Mouse (Mus musculus): Measurements from ENCODE around the gene Il18bp. TPM values are rescaled to one million over a fixed set of nuclear protein-coding genes. Genes with fewer than 3 reads are reported as not detected.

Il18bp gene
- total RNA-seq, 2 experiments from 2014 or later: 4.0 to 9.1 TPM

DNA sequence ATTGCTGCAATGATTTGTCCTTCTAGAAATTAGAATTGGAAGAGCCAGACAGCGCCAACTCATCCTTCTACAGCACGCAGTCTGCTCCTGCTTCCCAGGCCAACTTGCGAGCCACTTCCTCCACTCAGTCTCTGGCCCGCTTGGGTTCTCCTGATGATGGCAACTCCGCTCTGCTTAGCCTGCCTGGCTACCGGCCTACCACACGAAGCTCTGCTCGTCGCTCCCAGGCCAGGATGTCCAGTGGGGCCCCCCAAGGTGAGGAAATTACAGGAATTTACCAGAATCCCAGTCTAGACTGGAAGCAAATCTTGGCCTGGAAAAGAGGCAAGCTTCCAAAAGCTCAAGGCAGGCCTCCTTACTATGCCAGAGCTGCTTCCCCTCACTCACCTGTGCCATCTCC lies 6.6 kb downstream of the Il18bp start:
- DNase-seq (ENCODE audit: extremely low spot score in 1 of 2, low spot score in 1 of 2): no peak

DNA sequence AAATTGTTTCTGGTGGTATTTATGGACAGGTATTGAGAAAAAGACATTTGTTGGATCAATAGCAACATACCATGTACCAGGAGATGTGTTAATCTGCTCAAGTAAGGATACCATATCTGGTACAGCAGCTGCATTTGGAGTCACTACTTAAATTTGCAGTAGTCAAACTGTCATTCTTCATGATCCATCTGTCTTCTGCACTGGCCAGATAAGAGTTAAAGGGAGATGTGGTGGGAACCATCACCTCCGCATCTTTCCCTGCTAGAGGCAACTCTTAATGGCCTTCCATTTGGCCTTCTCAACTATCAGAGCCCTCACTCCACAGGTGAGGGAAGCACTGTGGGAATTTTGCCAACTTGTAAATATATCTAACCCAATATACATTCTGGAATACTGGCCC lies 12.0 kb downstream of the Il18bp start:
- DNase-seq (ENCODE audit: extremely low spot score in 1 of 2, low spot score in 1 of 2): no peak

GRCm38 (mm10) chr7:102000921-102001630 lies 17.4 kb downstream of the Il18bp start:
- no peak for DNase-seq (ENCODE audit: extremely low spot score in 1 of 2, low spot score in 1 of 2)

DNA sequence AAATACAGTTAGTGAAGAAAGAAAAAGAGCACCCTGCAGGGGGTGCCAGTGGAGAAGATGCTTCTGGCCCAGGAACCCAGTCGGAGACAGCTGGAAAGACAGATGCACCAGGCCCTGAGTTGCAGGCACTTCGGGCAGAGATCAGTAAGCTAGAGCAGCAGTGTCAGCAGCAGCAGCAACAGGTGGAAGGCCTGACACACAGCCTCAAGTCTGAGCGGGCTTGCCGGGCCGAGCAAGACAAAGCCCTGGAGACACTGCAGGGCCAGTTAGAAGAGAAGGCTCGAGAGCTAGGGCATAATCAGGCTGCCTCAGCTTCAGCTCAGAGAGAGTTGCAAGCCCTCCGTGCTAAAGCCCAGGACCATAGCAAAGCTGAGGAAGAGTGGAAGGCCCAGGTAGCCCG lies 18.2 kb downstream of the Il18bp start:
- DNase-seq (ENCODE audit: extremely low spot score in 1 of 2, low spot score in 1 of 2): no peak

DNA sequence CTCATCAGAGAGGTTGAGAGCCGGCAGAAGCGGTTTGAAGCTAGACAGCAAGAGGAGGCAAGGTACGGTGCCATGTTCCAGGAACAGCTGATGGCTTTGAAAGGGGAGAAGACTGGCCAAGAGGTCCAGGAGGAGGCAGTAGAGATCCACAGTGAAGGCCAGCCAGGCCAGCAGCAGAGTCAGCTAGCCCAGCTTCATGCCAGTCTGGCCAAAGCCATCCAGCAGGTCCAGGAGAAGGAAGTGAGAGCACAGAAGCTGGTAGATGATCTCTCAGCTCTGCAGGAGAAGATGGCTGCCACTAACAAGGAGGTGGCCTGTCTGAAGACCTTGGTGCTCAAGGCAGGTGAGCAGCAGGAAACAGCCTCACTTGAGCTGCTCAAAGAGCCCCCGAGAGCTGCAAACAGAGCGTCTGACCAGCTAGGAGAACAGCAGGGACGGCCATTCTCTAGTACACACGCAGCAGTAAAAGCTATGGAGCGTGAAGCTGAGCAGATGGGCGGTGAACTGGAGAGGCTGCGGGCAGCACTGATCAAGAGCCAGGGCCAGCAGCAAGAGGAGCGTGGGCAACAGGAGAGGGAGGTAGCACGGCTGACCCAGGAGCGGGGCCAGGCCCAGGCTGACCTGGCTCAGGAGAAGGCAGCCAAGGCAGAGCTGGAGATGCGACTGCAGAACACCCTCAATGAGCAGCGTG lies 18.9 kb downstream of the Il18bp start:
- DNase-seq (ENCODE audit: extremely low spot score in 1 of 2, low spot score in 1 of 2): no peak

- peak; percentile 82 to 91 for DNase-seq (ENCODE audit: extremely low spot score in 1 of 2, low spot score in 1 of 2)
Observed at GRCm38 (mm10) chr7:101998194-101998927, 20.1 kb downstream of the Il18bp start.

DNA sequence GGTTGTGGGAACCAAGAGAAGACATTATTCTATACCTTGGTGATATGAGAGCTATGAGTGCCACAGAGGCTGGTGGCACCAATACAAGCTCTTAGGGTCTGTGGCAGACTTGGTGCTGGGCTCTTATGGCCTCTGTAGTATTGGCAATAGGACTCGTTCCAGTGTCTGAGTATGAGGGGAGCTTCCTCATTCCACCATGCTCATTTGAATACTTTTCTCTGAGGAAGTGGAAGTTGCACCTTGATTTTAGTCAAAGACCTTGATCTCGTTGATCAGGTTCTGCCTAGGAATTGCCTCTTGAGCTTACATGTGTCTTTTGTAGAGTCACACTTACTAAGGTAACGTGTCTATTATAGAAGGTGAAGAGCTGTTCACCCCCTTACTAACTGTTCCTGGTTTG lies 24.2 kb downstream of the Il18bp start:
- no peak for DNase-seq (ENCODE audit: extremely low spot score in 1 of 2, low spot score in 1 of 2)

GRCm38 (mm10) chr7:101985081-101985480 lies 33.4 kb downstream of the Il18bp start:
- DNase-seq (ENCODE audit: extremely low spot score in 1 of 2, low spot score in 1 of 2): no peak

GRCm38 (mm10) chr7:101982735-101983134 lies 35.8 kb downstream of the Il18bp start:
- no peak for DNase-seq (ENCODE audit: extremely low spot score in 1 of 2, low spot score in 1 of 2)

DNA sequence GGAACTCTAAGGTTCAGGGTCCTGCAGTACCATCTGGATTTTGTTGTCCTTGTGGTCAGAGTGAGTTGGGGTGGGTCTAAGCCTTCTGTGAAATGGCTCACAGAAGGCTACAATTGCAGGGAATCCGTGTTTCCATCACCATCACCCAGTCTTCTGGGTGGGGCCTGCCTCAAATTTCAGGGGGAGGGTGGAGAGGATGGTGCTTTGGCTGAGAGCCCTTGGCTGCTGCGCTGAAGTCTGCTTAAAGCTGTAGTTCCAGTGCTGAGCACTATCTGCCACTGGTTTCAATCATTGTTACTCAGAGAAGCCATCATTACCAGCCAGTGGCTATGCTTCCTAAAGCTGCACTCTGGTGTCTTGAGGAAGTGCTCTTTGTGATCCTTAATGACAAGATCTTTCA lies 44.0 kb downstream of the Il18bp start:
- DNase-seq (ENCODE audit: extremely low spot score in 1 of 2, low spot score in 1 of 2): no peak

- DNase-seq (ENCODE audit: extremely low spot score in 1 of 2, low spot score in 1 of 2): no peak
Observed at GRCm38 (mm10) chr7:101973730-101974129, 44.8 kb downstream of the Il18bp start.

DNA sequence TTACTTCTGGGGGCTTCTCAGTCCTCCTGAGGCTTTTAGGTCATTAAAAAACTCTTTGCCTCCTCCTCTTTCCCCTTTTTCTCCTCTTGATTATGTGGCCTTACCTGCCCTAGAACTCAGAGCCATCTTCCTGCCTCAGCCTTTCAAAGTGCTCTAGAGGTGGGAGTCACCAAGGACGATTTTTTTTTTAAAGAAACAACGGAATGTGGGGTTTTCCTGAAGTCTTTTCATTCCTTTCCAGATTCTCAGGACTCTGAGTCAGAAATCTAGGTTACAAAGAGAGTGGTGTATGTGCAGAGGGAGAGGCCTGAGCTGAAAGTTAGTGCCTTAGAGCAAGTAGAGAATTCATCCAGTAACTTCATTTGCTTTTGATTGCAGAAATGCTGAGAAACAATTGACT lies 46.8 kb downstream of the Il18bp start:
- DNase-seq (ENCODE audit: extremely low spot score in 1 of 2, low spot score in 1 of 2): no peak

DNA sequence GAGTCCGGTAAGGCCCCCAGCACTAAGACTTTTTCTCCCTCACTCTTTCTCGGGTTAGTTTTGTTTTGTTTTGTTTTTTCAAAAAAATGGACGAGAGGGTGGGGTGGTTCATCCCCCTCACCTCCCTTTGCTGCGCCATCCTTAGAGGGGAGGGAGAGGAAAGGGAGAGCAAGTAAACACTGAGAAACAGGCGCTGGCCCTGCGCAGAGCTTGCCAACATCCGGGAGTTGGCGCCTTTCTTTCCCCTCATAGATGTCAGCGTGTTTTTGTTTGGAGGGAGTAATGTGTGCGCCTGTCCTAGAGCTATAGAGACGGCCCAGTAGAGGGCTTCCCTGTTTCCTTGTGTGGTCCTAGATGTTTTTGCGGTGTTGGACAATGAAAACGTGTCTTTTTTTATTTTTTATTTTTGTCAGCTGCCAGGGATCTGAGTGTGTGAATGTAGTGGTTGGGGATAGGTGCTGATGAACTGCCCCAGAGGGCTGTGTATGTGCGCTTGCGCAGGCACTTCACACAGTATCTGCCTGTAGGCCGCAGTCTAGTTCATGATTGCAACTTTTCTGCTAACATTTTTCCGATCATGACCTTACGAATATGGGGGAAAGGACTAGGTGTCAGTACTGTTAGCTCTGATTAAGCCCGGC lies 47.5 kb downstream of the Il18bp start:
- peak; percentile 63 to 66 for DNase-seq (ENCODE audit: extremely low spot score in 1 of 2, low spot score in 1 of 2)

- peak in 1 of 2 experiments; percentile 82 for DNase-seq (ENCODE audit: extremely low spot score in 1 of 2, low spot score in 1 of 2)
Observed at GRCm38 (mm10) chr7:101970429-101970775, 48.1 kb downstream of the Il18bp start.

GRCm38 (mm10) chr7:101969694-101970428 lies 48.6 kb downstream of the Il18bp start:
- peak; percentile 68 to 83 for DNase-seq (ENCODE audit: extremely low spot score in 1 of 2, low spot score in 1 of 2)

- no peak for DNase-seq (ENCODE audit: extremely low spot score in 1 of 2, low spot score in 1 of 2)
Observed at GRCm38 (mm10) chr7:101968751-101969150, 49.7 kb downstream of the Il18bp start.

- no peak for DNase-seq (ENCODE audit: extremely low spot score in 1 of 2, low spot score in 1 of 2)
Observed at GRCm38 (mm10) chr7:101967256-101967655, 51.2 kb downstream of the Il18bp start.

DNA sequence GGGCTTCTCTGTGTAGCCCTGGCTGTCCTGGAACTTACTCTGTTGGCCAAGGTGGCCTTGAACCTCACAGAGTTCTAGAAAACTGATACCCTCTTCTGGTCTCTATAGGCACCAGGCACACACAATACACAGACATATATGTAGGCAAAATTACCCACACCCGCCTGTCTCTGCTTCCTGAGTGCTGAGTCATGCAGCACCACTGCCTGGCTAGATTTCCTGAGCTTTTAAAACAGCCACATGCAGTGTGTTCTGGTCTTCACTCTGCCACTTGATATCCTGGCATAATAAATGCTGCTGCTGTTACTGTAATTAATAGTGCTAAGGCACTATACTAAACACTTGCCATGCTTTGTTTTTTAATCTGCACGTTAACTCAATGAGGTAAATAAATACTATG lies 52.9 kb downstream of the Il18bp start:
- no peak for DNase-seq (ENCODE audit: extremely low spot score in 1 of 2, low spot score in 1 of 2)
